In the genomic region with DNA sequence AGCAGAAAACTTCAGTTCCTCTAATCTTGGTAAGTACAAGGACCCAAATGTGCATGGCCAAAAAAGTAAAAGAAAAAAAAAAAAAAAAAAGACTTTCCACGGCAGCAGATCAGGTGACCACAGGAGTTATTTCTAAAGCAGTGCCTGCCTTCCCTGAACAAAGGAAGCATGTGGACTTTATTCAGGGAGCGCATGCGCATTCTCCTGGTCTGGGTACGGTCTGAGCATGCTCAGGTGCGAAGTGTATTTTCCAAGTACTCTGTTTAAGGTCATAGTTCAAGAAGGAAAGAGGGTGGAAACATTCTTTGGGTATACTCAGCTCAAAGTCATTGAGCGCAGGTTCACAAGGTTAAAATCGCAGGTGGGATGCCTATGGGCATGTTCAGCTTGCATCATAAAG, we compare ENCODE assay signal across 24 mouse cellular contexts.
DNase-seq lines count a peak whose midpoint lies in the region; ATAC-seq lines count a peak whose summit lies in the region.
"Had no signal": no experiment of that assay in that cellular context is flagged by ENCODE, and none has a peak within 500 bp of the region (broad histone marks: within the 10 kb centered on the region; RNA-seq: fewer than 3 reads in every experiment).

No protein-coding gene starts in this region.

- H3K9ac ChIP-seq in kidney, embryonic 14.5 days (ENCODE audit: low read depth, low read length) = no peak overlapping the region
- H3K9ac ChIP-seq: forebrain, postnatal 0 days; limb, embryonic 12.5 days; liver, embryonic 15.5 days; lung, embryonic 15.5 days; midbrain, embryonic 13.5 days; neural tube, embryonic 13.5 days had no signal

- no peaks in the 10 kb centered on the region for H3K9me3 ChIP-seq in kidney, embryonic 14.5 days (ENCODE audit: control insufficient read depth, low read length)
- H3K9me3 ChIP-seq: limb, embryonic 12.5 days; liver, embryonic 15.5 days; lung, embryonic 15.5 days; midbrain, embryonic 13.5 days; neural tube, embryonic 13.5 days had no signal

- H3K36me3 ChIP-seq in kidney, embryonic 14.5 days (ENCODE audit: control insufficient read depth, insufficient read depth, low read length) = no peaks in the 10 kb centered on the region
- H3K36me3 ChIP-seq: limb, embryonic 12.5 days; liver, embryonic 15.5 days; lung, embryonic 15.5 days; midbrain, embryonic 13.5 days; neural tube, embryonic 13.5 days had no signal

- no peak overlapping the region for H3K4me2 ChIP-seq in kidney, embryonic 14.5 days (replicated peaks; ENCODE audit: low read depth, low read length)
- H3K4me2 ChIP-seq: limb, embryonic 12.5 days; liver, embryonic 15.5 days; lung, embryonic 15.5 days; midbrain, embryonic 13.5 days; neural tube, embryonic 13.5 days had no signal

- DNase-seq in kidney, postnatal 36 days = peak; percentile 15 to 42
- DNase-seq in ES-CJ7 (ENCODE audit: low read depth, low spot score) = peak; percentile 35
- peak; percentile 65 for DNase-seq in ZHBTc4 (ENCODE audit: low read depth, low spot score)
- DNase-seq in MN1 (ENCODE audit: low spot score) = no peak
- DNase-seq in adrenal gland, postnatal 10 days = no peak
- DNase-seq: adrenal gland, adult 8-10 months; cerebellum, adult 11-12 months; cerebellum, adult 9-11 months; embryo, embryonic 11 days; forebrain, postnatal 0 days; heart, postnatal 14 days; thymus, adult 2 months; thymus, postnatal 36 days had no signal

- H3K27ac ChIP-seq in kidney, embryonic 14.5 days (ENCODE audit: low read depth, low read length) = no peak overlapping the region
- H3K27ac ChIP-seq: kidney, postnatal 0 days; left cerebral cortex, adult 2 months; limb, embryonic 12.5 days; liver, embryonic 15.5 days; lung, embryonic 15.5 days; macrophage; midbrain, embryonic 13.5 days; neural tube, embryonic 13.5 days had no signal

- no peaks in the 10 kb centered on the region for H3K27me3 ChIP-seq in kidney, embryonic 14.5 days (ENCODE audit: control insufficient read depth, insufficient read depth, low read length)
- H3K27me3 ChIP-seq: limb, embryonic 12.5 days; lung, embryonic 15.5 days; neural tube, embryonic 13.5 days had no signal

- no peaks in the 10 kb centered on the region for H3K4me1 ChIP-seq in kidney, embryonic 14.5 days (ENCODE audit: control insufficient read depth, insufficient read depth, low read length)
- H3K4me1 ChIP-seq: midbrain, embryonic 13.5 days; neural tube, embryonic 13.5 days had no signal

- ATAC-seq in kidney, embryonic 14.5 days (ENCODE audit: low FRiP score, low TSS enrichment) = no peak
- ATAC-seq: forebrain, postnatal 0 days; hindbrain, embryonic 16.5 days; midbrain, embryonic 13.5 days had no signal

- WGBS in kidney, embryonic 14.5 days = 82% methylated on average over 7 of the region's 7 CpGs

- H3K4me3 ChIP-seq in kidney, embryonic 14.5 days (ENCODE audit: low read length) = no peak overlapping the region
- H3K4me3 ChIP-seq: erythroblast, embryonic 14.5 days; left cerebral cortex, adult 2 months; limb, embryonic 12.5 days; liver, embryonic 15.5 days; lung, embryonic 15.5 days; midbrain, embryonic 13.5 days; neural tube, embryonic 13.5 days had no signal

Comparison
In these comparisons a context has a peak if more than half of its experiments do, and no peak if none do; other contexts are left out.
1. DNase-seq: peak in kidney, postnatal 36 days (2 of 2), ES-CJ7 (single experiment) and ZHBTc4 (single experiment); none in MN1 (single experiment) and adrenal gland, postnatal 10 days (single experiment).